Mouse (Mus musculus) lung, adult 2 months (tissue): ENCODE data around the gene Tmprss2.

Source experiments
- CTCF ChIP-seq: fragments of 200-500 bp; IDR thresholded peaks from 2 replicates; pipeline ENCODE4 v1.5.1; 2011; ENCODE audit warnings: mild to moderate bottlenecking, low read length, control low read depth; ENCODE audit not compliant: insufficient read depth
- POLR2A ChIP-seq: fragments of 200-500 bp; IDR thresholded peaks from 2 replicates; pipeline ENCODE4 v1.6.1; 2011; ENCODE audit warnings: low read depth, mild to moderate bottlenecking, control low read depth, low read length, borderline replicate concordance; ENCODE audit errors: extremely low read depth

GRCm38 (mm10) chr16:97612009-97612408, 1.0 kb upstream of the Tmprss2 start:
- no peak for TF ChIP-seq CTCF
- no peak for TF ChIP-seq POLR2A
